Mouse (Mus musculus): ENCODE data around the gene Thbs4.

DNA sequence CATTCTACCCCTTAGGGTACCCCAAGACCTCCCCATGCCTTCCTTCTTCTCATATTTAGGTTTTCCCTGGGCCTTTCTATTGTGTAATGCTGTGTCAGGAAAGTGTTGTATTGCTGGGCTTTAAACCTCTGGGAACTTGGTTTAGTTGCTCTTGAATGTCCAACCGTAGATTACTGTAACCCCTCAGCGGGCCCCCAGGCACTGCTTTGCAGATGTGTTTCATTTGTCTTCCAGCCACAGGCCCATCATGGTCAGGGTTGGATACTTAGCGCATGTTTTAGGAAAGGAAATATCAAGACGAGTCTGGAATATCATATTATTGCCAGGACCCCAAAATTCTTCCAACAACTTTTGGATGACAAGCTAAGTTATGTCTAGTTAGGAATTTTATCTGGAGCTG, 73.6 kb downstream of the Thbs4 start:
- TF ChIP-seq CTCF (IDR thresholded peaks at IDR 0.05; ENCODE audit: extremely low read depth, insufficient read depth, insufficient read length, insufficient replicate concordance) (no peak), POLR2A (IDR thresholded peaks at IDR 0.05; ENCODE audit: low read depth, low read length) (no peak)
